In the genomic region with DNA sequence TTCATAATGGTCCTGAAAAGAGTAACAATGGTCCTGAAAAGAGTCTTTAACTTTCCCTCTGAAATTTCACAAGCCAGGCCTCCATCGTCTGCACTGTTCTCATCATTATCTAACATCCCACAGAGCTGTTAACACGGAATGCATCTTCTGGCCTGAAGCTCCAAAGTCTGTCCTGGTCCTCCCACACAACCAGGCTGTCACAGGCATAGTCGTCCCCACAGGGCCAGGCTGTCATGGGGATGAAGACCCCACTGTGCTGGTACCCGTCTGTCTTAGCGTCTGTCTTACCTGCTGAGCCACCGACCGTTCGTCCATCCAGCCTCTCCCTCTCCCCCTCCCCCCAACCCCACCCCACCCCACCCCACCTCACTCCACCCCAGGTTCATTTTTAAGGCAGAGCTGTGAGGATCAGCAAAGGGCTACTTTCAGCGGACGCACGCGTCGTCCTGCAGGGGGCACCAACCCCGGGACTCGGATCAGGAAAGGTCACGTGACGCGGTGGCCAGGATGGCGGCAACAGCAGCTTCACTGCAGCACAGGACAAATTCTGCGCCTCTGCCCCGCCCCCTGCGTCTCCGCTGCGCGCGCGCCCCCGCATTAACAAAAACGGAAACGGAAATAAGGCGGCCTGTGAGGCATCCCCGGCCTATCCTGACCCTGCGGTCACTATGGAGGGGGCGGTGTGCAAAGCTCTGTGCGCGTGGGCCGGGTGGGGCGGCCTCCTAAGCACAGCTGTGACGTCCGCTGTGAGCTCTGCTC, we compare ENCODE assay signal across 7 mouse cellular contexts. TPM values are rescaled to one million over a fixed set of nuclear protein-coding genes. Genes with fewer than 3 reads are reported as not detected.
A peak's percentile ranks its signal among the peaks of the same experiment; 100 is the strongest.
DNase-seq lines count a peak whose midpoint lies in the region; ATAC-seq lines count a peak whose summit lies in the region.

No protein-coding gene starts in this region.

- peak overlapping the region; percentile 59 for H3K4me3 ChIP-seq in embryonic facial prominence, embryonic 13.5 days
- H3K4me3 ChIP-seq in limb, embryonic 12.5 days (replicated peaks) = peak overlapping the region; percentile 66
- H3K4me3 ChIP-seq in midbrain, embryonic 14.5 days (replicated peaks; ENCODE audit: low read depth, low read length) = peak overlapping the region; percentile 61

- peaks cover 21% of the 10 kb centered on the region for H3K36me3 ChIP-seq in embryonic facial prominence, embryonic 13.5 days
- H3K36me3 ChIP-seq in limb, embryonic 12.5 days = peaks cover 19% of the 10 kb centered on the region; the same call in 1 of the 2 replicates
- no peaks in the 10 kb centered on the region for H3K36me3 ChIP-seq in midbrain, embryonic 14.5 days (ENCODE audit: control insufficient read depth, insufficient read depth, low read length)

- no peaks in the 10 kb centered on the region for H3K27me3 ChIP-seq in embryonic facial prominence, embryonic 13.5 days
- H3K27me3 ChIP-seq in limb, embryonic 12.5 days = no peaks in the 10 kb centered on the region
- H3K27me3 ChIP-seq in midbrain, embryonic 14.5 days (ENCODE audit: control insufficient read depth, insufficient read depth, low read length) = no peaks in the 10 kb centered on the region

- H3K9me3 ChIP-seq in embryonic facial prominence, embryonic 13.5 days = peaks cover 47% of the 10 kb centered on the region
- peaks cover 41% of the 10 kb centered on the region for H3K9me3 ChIP-seq in limb, embryonic 12.5 days
- H3K9me3 ChIP-seq in midbrain, embryonic 14.5 days (ENCODE audit: control insufficient read depth, low read length) = peaks cover 24% of the 10 kb centered on the region

- peak overlapping the region; percentile 67 for H3K9ac ChIP-seq in embryonic facial prominence, embryonic 13.5 days
- H3K9ac ChIP-seq in limb, embryonic 12.5 days (replicated peaks) = peak overlapping the region; percentile 64
- H3K9ac ChIP-seq in midbrain, embryonic 14.5 days (replicated peaks; ENCODE audit: low read length) = peak overlapping the region; percentile 73

- ATAC-seq in embryonic facial prominence, embryonic 13.5 days (ENCODE audit: insufficient number of reproducible peaks, insufficient read depth, low FRiP score, low TSS enrichment, low read depth) = peak; percentile 76
- peak; percentile 81 for ATAC-seq in limb, embryonic 12.5 days (ENCODE audit: insufficient number of reproducible peaks, insufficient read depth, low FRiP score, low TSS enrichment, low read depth)
- peak; percentile 81 for ATAC-seq in midbrain, embryonic 14.5 days (ENCODE audit: low FRiP score, low TSS enrichment)

- peak overlapping the region; percentile 73 for H3K4me2 ChIP-seq in embryonic facial prominence, embryonic 13.5 days
- peak overlapping the region; percentile 67 for H3K4me2 ChIP-seq in limb, embryonic 12.5 days
- H3K4me2 ChIP-seq in midbrain, embryonic 14.5 days (ENCODE audit: low read length) = peak overlapping the region; percentile 79

- WGBS in embryonic facial prominence, embryonic 13.5 days = 7% methylated on average over 39 of the region's 40 CpGs
- 4% methylated on average over 40 of the region's 40 CpGs for WGBS in limb, embryonic 12.5 days
- 6% methylated on average over 40 of the region's 40 CpGs for WGBS in midbrain, embryonic 14.5 days

- H3K4me1 ChIP-seq in embryonic facial prominence, embryonic 13.5 days = no peaks in the 10 kb centered on the region
- no peaks in the 10 kb centered on the region for H3K4me1 ChIP-seq in limb, embryonic 12.5 days (replicated peaks)
- no peaks in the 10 kb centered on the region for H3K4me1 ChIP-seq in midbrain, embryonic 14.5 days (ENCODE audit: control insufficient read depth, insufficient read depth, low read length)

- peak; percentile 89 to 95 for DNase-seq in adrenal gland, postnatal 36 days
- peak; percentile 99 for DNase-seq in heart, adult 11 months
- DNase-seq in kidney, adult 18-20 months = peak; percentile 86
- DNase-seq in midbrain, embryonic 14.5 days = peak; percentile 94
- peak; percentile 71 for DNase-seq in spleen, adult 12 weeks (ENCODE audit: low spot score)

- peak overlapping the region; percentile 33; the same call in 1 of the 2 replicates for H3K27ac ChIP-seq in embryonic facial prominence, embryonic 13.5 days
- peak overlapping the region; percentile 82 for H3K27ac ChIP-seq in limb, embryonic 12.5 days
- peak overlapping the region; percentile 79 for H3K27ac ChIP-seq in midbrain, embryonic 14.5 days (replicated peaks; ENCODE audit: low read depth, low read length)

RNA-seq across cellular contexts. Expression of gene Il3ra, which starts 0.8 kb away (rescaled TPM):
- total RNA-seq in adrenal gland, postnatal 36 days (2021) = 10 to 100 TPM in 1 of 2 experiments, 1 to 10 TPM in 1; 7.2 to 11.7 TPM
- 3.8 and 4.4 TPM in 2 replicates for polyA plus RNA-seq in embryonic facial prominence, embryonic 13.5 days (2015; fragmentation: Nextera tagmentation; extraction: Ambion mirVana)
- 2.6 and 5.3 TPM in 2 replicates for polyA plus RNA-seq in limb, embryonic 12.5 days (2016; fragmentation: Nextera tagmentation; extraction: Ambion mirVana)
- 2.4 TPM in 2 replicates for polyA plus RNA-seq in midbrain, embryonic 14.5 days (2014; fragmentation: Nextera tagmentation; extraction: Ambion mirVana)

RNA-seq across cellular contexts. Expression of gene Olfr31, which starts 22.7 kb away (rescaled TPM):
- total RNA-seq in adrenal gland, postnatal 36 days (2021) = not detected
- polyA plus RNA-seq in embryonic facial prominence, embryonic 13.5 days (2015; fragmentation: Nextera tagmentation; extraction: Ambion mirVana) = not detected in 2 replicates
- polyA plus RNA-seq in limb, embryonic 12.5 days (2016; fragmentation: Nextera tagmentation; extraction: Ambion mirVana) = not detected in 2 replicates
- 0.05 TPM in 1 of 2 replicates, not detected in the other for polyA plus RNA-seq in midbrain, embryonic 14.5 days (2014; fragmentation: Nextera tagmentation; extraction: Ambion mirVana)

RNA-seq across cellular contexts. Expression of gene Olfr721-ps1, which starts 55.8 kb away (rescaled TPM):
- total RNA-seq in adrenal gland, postnatal 36 days (2021) = not detected
- 0.18 TPM in 1 of 2 replicates, not detected in the other for polyA plus RNA-seq in embryonic facial prominence, embryonic 13.5 days (2015; fragmentation: Nextera tagmentation; extraction: Ambion mirVana)
- polyA plus RNA-seq in limb, embryonic 12.5 days (2016; fragmentation: Nextera tagmentation; extraction: Ambion mirVana) = not detected in 2 replicates
- polyA plus RNA-seq in midbrain, embryonic 14.5 days (2014; fragmentation: Nextera tagmentation; extraction: Ambion mirVana) = not detected in 2 replicates

Comparison
In these comparisons a context has a peak if more than half of its experiments do, and no peak if none do; other contexts are left out.
1. Peak in every context shown above with its lines: DNase-seq, ATAC-seq, H3K4me3 ChIP-seq and H3K27ac ChIP-seq.